Mouse (Mus musculus) frontal cortex, postnatal 36 days (tissue): Measurements from ENCODE around the gene Sec11a.
"Not testable (repeated sequence)": the region's sequence is repeated elsewhere in the genome, so short reads cannot be mapped to it uniquely, and the experiment has no call there.

ENCODE experiments used
- DNase-seq, 2 experiments: peaks; one replicate each; pipeline ENCODE4 v3.0.0; 2022; ENCODE audit warnings: low spot score in 2 of 2

Gene Sec11a

GRCm38 (mm10) chr7:80959003-80959402, 11.4 kb upstream of the Sec11a start:
- DNase-seq: no peak

GRCm38 (mm10) chr7:80956891-80957290, 9.3 kb upstream of the Sec11a start:
- DNase-seq: no peak

GRCm38 (mm10) chr7:80954251-80954650, 6.7 kb upstream of the Sec11a start:
- DNase-seq: no peak

GRCm38 (mm10) chr7:80952140-80952539, 4.6 kb upstream of the Sec11a start:
- no peak for DNase-seq

GRCm38 (mm10) chr7:80951461-80951860, 3.9 kb upstream of the Sec11a start:
- DNase-seq: no peak

- DNase-seq: no peak
Observed at GRCm38 (mm10) chr7:80939808-80940207, 7.8 kb downstream of the Sec11a start.

GRCm38 (mm10) chr7:80937304-80937666, 10.3 kb downstream of the Sec11a start:
- DNase-seq: not testable (repeated sequence)

- DNase-seq: not testable (repeated sequence)
Observed at GRCm38 (mm10) chr7:80936617-80937303, 10.8 kb downstream of the Sec11a start.

GRCm38 (mm10) chr7:80935834-80936233, 11.7 kb downstream of the Sec11a start:
- no peak for DNase-seq

GRCm38 (mm10) chr7:80932777-80933176, 14.8 kb downstream of the Sec11a start:
- no peak for DNase-seq

GRCm38 (mm10) chr7:80931618-80932207, 15.9 kb downstream of the Sec11a start:
- peak in 1 of 2 experiments; percentile 16 for DNase-seq

GRCm38 (mm10) chr7:80923165-80923564, 24.4 kb downstream of the Sec11a start:
- DNase-seq: no peak

- no peak for DNase-seq
Observed at GRCm38 (mm10) chr7:80919647-80920008, 28.0 kb downstream of the Sec11a start.

GRCm38 (mm10) chr7:80918982-80919646, 28.5 kb downstream of the Sec11a start:
- no peak for DNase-seq

- DNase-seq: no peak
Observed at GRCm38 (mm10) chr7:80917916-80918465, 29.6 kb downstream of the Sec11a start.

GRCm38 (mm10) chr7:80912496-80912895, 35.1 kb downstream of the Sec11a start:
- no peak for DNase-seq

GRCm38 (mm10) chr7:80911053-80911452, 36.5 kb downstream of the Sec11a start:
- DNase-seq: no peak

- DNase-seq: peak; percentile 52 to 56
Observed at GRCm38 (mm10) chr7:80904921-80905515, 42.6 kb downstream of the Sec11a start, which contains the start of gene Nmb. TSS of gene Nmb (minus strand) at chr7:80905076.

- no peak for DNase-seq
Observed at GRCm38 (mm10) chr7:80903625-80904422, 43.8 kb downstream of the Sec11a start.

- no peak for DNase-seq
Observed at GRCm38 (mm10) chr7:80901541-80902274, 45.9 kb downstream of the Sec11a start.
